Comparison of ENCODE assay signal across 16 mouse cellular contexts in the genomic region with DNA sequence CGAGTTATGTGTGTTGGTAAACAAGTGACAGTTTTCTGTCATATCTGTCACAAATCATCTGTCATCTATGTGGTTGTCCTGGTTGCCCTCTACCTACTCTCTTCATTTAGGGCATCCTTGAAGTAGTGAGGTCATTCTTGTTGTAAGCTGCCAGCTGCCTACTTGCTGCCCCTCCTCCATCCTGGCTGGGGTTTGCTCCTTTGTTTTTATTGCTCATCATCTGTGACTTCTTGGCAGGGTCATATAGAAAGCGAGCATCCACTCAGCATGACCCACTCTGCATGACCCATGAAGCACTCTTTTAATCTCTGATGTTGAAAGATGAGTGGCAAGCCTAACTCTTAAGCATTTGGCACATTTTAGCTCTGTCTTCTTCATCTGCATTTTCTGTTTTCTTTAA.
DNase-seq lines count a peak whose midpoint lies in the region.
"Had no signal": no experiment of that assay in that cellular context is flagged by ENCODE, and none has a peak within 500 bp of the region (broad histone marks: within the 10 kb centered on the region; RNA-seq: fewer than 3 reads in every experiment).

No protein-coding gene starts in this region.

- DNase-seq in cerebellum, postnatal 14 days: peak; percentile 12 to 31
- DNase-seq in cerebellum, adult 8-10 months: no peak
- peak; percentile 64 for DNase-seq in left cerebral cortex, postnatal 4 days
- no peak for DNase-seq in left cerebral cortex, adult 11 months (ENCODE audit: low spot score)
- DNase-seq in retina, postnatal 1 day: peak; percentile 23
- no peak for DNase-seq in retina, embryonic 14.5 days (ENCODE audit: low spot score)
- DNase-seq: adrenal gland, adult 2 months; adrenal gland, postnatal 14 days; B cell, adult 2 months; cerebellum, adult 11-12 months; cerebellum, adult 9-11 months; gastrocnemius, postnatal 10 days; gastrocnemius, postnatal 36 days; heart, adult 2 months; heart, postnatal 14 days; heart, postnatal 4 days had no signal

- intact Hi-C loops in left cerebral cortex, postnatal 4 days (cut with DNase I): no loop called here

Comparison
In these comparisons a context has a peak if more than half of its experiments do, and no peak if none do; other contexts are left out.
1. DNase-seq: peak in cerebellum, postnatal 14 days (2 of 2), left cerebral cortex, postnatal 4 days (single experiment) and retina, postnatal 1 day (single experiment); none in cerebellum, adult 8-10 months (single experiment), left cerebral cortex, adult 11 months (single experiment) and retina, embryonic 14.5 days (single experiment).